Mouse (Mus musculus) liver, embryonic 18 days (tissue): ENCODE measurements around the gene Lgals12. TPM values are rescaled to one million over a fixed set of nuclear protein-coding genes. Genes with fewer than 3 reads are reported as not detected.

Experiments
- polyA plus RNA-seq: library from polyadenylated mRNA; depleted of rRNA; stranded (reverse); fragments of >200 nt; gene quantifications from 2 replicates; pipeline ENCODE4 v1.2.3, GENCODE M21; 2012; rRNA removed

Lgals12 gene
- polyA plus RNA-seq, result 0.01 TPM in 1 of 2 replicates, not detected in the other

GRCm38 (mm10) chr19:7606801-7607689, at the start of gene Lgals12:
TSS of gene Lgals12 (minus strand) at chr19:7607193.

GRCm38 (mm10) chr19:7611942-7612757, 5.2 kb upstream of the Lgals12 start, which contains the start of gene Hrasls5:
TSS of gene Hrasls5 (plus strand) at chr19:7612541.

GRCm38 (mm10) chr19:7557328-7557822, 49.6 kb downstream of the Lgals12 start, which contains the start of gene Pla2g16:
TSS of gene Pla2g16 (plus strand) at chr19:7557459.

Other genes starting within 250 kb of the Lgals12 start
- 2.4 and 3.2 TPM in 2 replicates for gene Spindoc, start 224.2 kb downstream of the Lgals12 start, polyA plus RNA-seq
- 4.2 and 4.6 TPM in 2 replicates for gene 2700081O15Rik, start 189.6 kb downstream of the Lgals12 start, polyA plus RNA-seq
- 48.5 and 50.4 TPM in 2 replicates for gene Rtn3, start 123.9 kb downstream of the Lgals12 start, polyA plus RNA-seq
- 8.3 TPM in 2 replicates for gene Atl3, start 113.2 kb downstream of the Lgals12 start, polyA plus RNA-seq
- 10.5 and 13.8 TPM in 2 replicates for gene Pla2g16, start 49.7 kb downstream of the Lgals12 start, polyA plus RNA-seq
- gene Hrasls5, start 5.3 kb upstream of the Lgals12 start, polyA plus RNA-seq, result not detected in 2 replicates
- not detected in 2 replicates for gene Slc22a19, start 104.1 kb upstream of the Lgals12 start, polyA plus RNA-seq
- 0.03 and 0.05 TPM in 2 replicates for gene Slc22a26, start 195.5 kb upstream of the Lgals12 start, polyA plus RNA-seq